Mouse (Mus musculus) bone marrow macrophage, adult 2 months (primary cell): Measurements from ENCODE around the gene Tns3.

Experiments
- CTCF ChIP-seq: IDR thresholded peaks from 2 replicates; pipeline ENCODE4 v1.5.1; 2012; ENCODE audit warnings: low read depth, mild to moderate bottlenecking, low read length, moderate library complexity
- POLR2A ChIP-seq: IDR thresholded peaks from 2 replicates; pipeline ENCODE4 v1.6.1; 2012; ENCODE audit warnings: mild to moderate bottlenecking, low read depth, low read length, borderline replicate concordance

GRCm38 (mm10) chr11:8645609-8646008 is 18.7 kb downstream of the Tns3 start:
- TF ChIP-seq CTCF (no peak), POLR2A (no peak)
